Mouse (Mus musculus): ENCODE results near the gene Cuedc1. TPM values are rescaled to one million over a fixed set of nuclear protein-coding genes. Genes with fewer than 3 reads are reported as not detected.

Gene Cuedc1
- total and polyA plus RNA-seq, 2 experiments from 2014 or later: 37.5 to 38.8 TPM

- Histone ChIP-seq H3K4me3 (ENCODE audit: low read depth, low read length) (no peak overlapping the region), H3K36me3 (ENCODE audit: insufficient read depth, low read length) (peaks cover 20% of the 10 kb centered on the region), H3K27me3 (ENCODE audit: insufficient read depth, low read length) (no peaks in the 10 kb centered on the region), H3K4me2 (ENCODE audit: low read depth, low read length, poor library complexity, severe bottlenecking) (no peak overlapping the region), H3K4me1 (ENCODE audit: insufficient read depth, low read length) (peaks cover 4% of the 10 kb centered on the region; the same call in 1 of the 2 replicates), H3K27ac (ENCODE audit: low read depth, low read length) (peak overlapping the region; percentile 32; the same call in 1 of the 2 replicates), H3K9me3 (ENCODE audit: low read length) (no peaks in the 10 kb centered on the region), H3K9ac (replicated peaks; ENCODE audit: low read length, poor library complexity, severe bottlenecking) (no peak overlapping the region)
- WGBS: 14% methylated on average over 6 of the region's 6 CpGs
- peak; percentile 70; the same call in 1 of the 2 replicates for ATAC-seq (ENCODE audit: low FRiP score)
- no peak for TF ChIP-seq CTCF (IDR thresholded peaks at IDR 0.05)
- no peak for DNase-seq (ENCODE audit: low spot score)
Observed at GRCm38 (mm10) chr11:88180467-88180958, 82.7 kb downstream of the Cuedc1 start.

- H3K36me3 ChIP-seq (ENCODE audit: insufficient read depth, low read length): peaks cover 20% of the 10 kb centered on the region
- no peaks in the 10 kb centered on the region for H3K27me3 ChIP-seq (ENCODE audit: insufficient read depth, low read length)
- no peak for TF ChIP-seq CTCF (IDR thresholded peaks at IDR 0.05)
- H3K27ac ChIP-seq (ENCODE audit: low read depth, low read length): peak overlapping the region; percentile 32; the same call in 1 of the 2 replicates
- ATAC-seq (ENCODE audit: low FRiP score) (peak; percentile 54), DNase-seq (ENCODE audit: low spot score) (peak; percentile 73)
- peak overlapping the region; percentile 24; the same call in 1 of the 2 replicates for H3K9ac ChIP-seq (replicated peaks; ENCODE audit: low read length, poor library complexity, severe bottlenecking)
- 14% methylated on average over 16 of the region's 16 CpGs for WGBS
- H3K4me1 ChIP-seq (ENCODE audit: insufficient read depth, low read length): peaks cover 4% of the 10 kb centered on the region; the same call in 1 of the 2 replicates
- no peak overlapping the region for H3K4me3 ChIP-seq (ENCODE audit: low read depth, low read length)
- H3K4me2 ChIP-seq (ENCODE audit: low read depth, low read length, poor library complexity, severe bottlenecking): no peak overlapping the region
- no peaks in the 10 kb centered on the region for H3K9me3 ChIP-seq (ENCODE audit: low read length)
Observed at GRCm38 (mm10) chr11:88180959-88181619, 83.2 kb downstream of the Cuedc1 start.

GRCm38 (mm10) chr11:88184632-88185180 is 86.8 kb downstream of the Cuedc1 start:
- DNase-seq (ENCODE audit: low spot score): no peak

GRCm38 (mm10) chr11:88186078-88186946 is 88.5 kb downstream of the Cuedc1 start:
- peak overlapping the region; percentile 51; the same call in 1 of the 2 replicates for H3K27ac ChIP-seq (ENCODE audit: low read depth, low read length)
- TF ChIP-seq CTCF (IDR thresholded peaks at IDR 0.05): no peak
- DNase-seq (ENCODE audit: low spot score) (no peak), ATAC-seq (ENCODE audit: low FRiP score) (no peak)
- no peaks in the 10 kb centered on the region for H3K9me3 ChIP-seq (ENCODE audit: low read length)
- 0 out of 2 replicates have a peak, but pooled peaks cover 2% of the 10 kb centered on the region for H3K4me1 ChIP-seq (ENCODE audit: insufficient read depth, low read length)
- H3K36me3 ChIP-seq (ENCODE audit: insufficient read depth, low read length): peaks cover 14% of the 10 kb centered on the region; the same call in 1 of the 2 replicates
- no peak overlapping the region for H3K4me3 ChIP-seq (ENCODE audit: low read depth, low read length)
- H3K9ac ChIP-seq (replicated peaks; ENCODE audit: low read length, poor library complexity, severe bottlenecking): no peak overlapping the region
- 57% methylated on average over 14 of the region's 14 CpGs for WGBS
- no peaks in the 10 kb centered on the region for H3K27me3 ChIP-seq (ENCODE audit: insufficient read depth, low read length)
- H3K4me2 ChIP-seq (ENCODE audit: low read depth, low read length, poor library complexity, severe bottlenecking): no peak overlapping the region

More at GRCm38 (mm10) chr11:88184632-88185180, 86.8 kb downstream of the Cuedc1 start:
- Histone ChIP-seq H3K4me2 (ENCODE audit: low read depth, low read length, poor library complexity, severe bottlenecking) (no peak overlapping the region), H3K4me1 (ENCODE audit: insufficient read depth, low read length) (peaks cover 4% of the 10 kb centered on the region; the same call in 1 of the 2 replicates), H3K4me3 (ENCODE audit: low read depth, low read length) (no peak overlapping the region), H3K9me3 (ENCODE audit: low read length) (no peaks in the 10 kb centered on the region), H3K27ac (ENCODE audit: low read depth, low read length) (no peak overlapping the region), H3K9ac (replicated peaks; ENCODE audit: low read length, poor library complexity, severe bottlenecking) (no peak overlapping the region), H3K27me3 (ENCODE audit: insufficient read depth, low read length) (no peaks in the 10 kb centered on the region), H3K36me3 (ENCODE audit: insufficient read depth, low read length) (peaks cover 14% of the 10 kb centered on the region; the same call in 1 of the 2 replicates)
- no peak for ATAC-seq (ENCODE audit: low FRiP score)
- 86% methylated on average over 17 of the region's 17 CpGs for WGBS
- no peak for TF ChIP-seq CTCF (IDR thresholded peaks at IDR 0.05)

- H3K9me3 ChIP-seq (ENCODE audit: low read length): no peaks in the 10 kb centered on the region
- no peak for ATAC-seq (ENCODE audit: low FRiP score)
- peaks cover 14% of the 10 kb centered on the region; the same call in 1 of the 2 replicates for H3K36me3 ChIP-seq (ENCODE audit: insufficient read depth, low read length)
- H3K4me2 ChIP-seq (ENCODE audit: low read depth, low read length, poor library complexity, severe bottlenecking): peak overlapping the region; percentile 37; the same call in 1 of the 2 replicates
- DNase-seq (ENCODE audit: low spot score): no peak
- no peak for TF ChIP-seq CTCF (IDR thresholded peaks at IDR 0.05)
- H3K4me1 ChIP-seq (ENCODE audit: insufficient read depth, low read length): no peaks in the 10 kb centered on the region
- H3K27ac ChIP-seq (ENCODE audit: low read depth, low read length): peak overlapping the region; percentile 51
- 25% methylated on average over 2 of the region's 2 CpGs for WGBS
- no peak overlapping the region for H3K9ac ChIP-seq (replicated peaks; ENCODE audit: low read length, poor library complexity, severe bottlenecking)
- H3K4me3 ChIP-seq (ENCODE audit: low read depth, low read length): no peak overlapping the region
- H3K27me3 ChIP-seq (ENCODE audit: insufficient read depth, low read length): peaks cover 3% of the 10 kb centered on the region; the same call in 1 of the 2 replicates
Observed at GRCm38 (mm10) chr11:88186947-88187243, 89.0 kb downstream of the Cuedc1 start.

Data from midbrain, postnatal 0 days (tissue).